Mouse (Mus musculus): Measurements from ENCODE around the gene Magi1.
"Not testable (repeated sequence)": the region's sequence is repeated elsewhere in the genome, so short reads cannot be mapped to it uniquely, and the experiment has no call there.

The Magi1 gene

DNA sequence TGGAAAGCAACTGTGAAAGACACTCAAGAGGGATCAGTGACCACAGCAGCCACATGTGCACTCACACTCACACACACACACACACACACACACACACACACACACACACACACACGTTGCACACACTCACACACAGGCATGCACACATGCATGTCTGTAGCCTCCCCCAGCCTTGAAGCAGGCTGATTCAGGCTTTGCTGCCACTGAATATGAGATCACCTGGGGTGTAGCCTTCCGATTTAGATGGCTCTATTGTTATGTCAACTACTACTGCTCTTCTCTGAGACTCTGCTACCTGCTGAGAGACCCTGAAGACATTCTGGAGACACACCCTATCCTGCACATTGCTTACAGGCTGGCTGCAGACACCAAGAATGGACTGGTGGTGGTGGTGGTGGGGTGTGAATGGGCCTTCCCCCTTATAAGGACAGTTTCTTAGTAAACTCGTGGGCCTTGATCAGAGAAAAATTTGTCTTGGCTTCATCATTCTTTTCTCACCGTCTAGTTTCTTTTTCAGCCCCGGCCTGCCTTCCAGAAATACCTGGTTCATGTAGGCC lies 653.9 kb downstream of the Magi1 start:
- DNase-seq (ENCODE audit: low spot score), result not testable (repeated sequence)

DNA sequence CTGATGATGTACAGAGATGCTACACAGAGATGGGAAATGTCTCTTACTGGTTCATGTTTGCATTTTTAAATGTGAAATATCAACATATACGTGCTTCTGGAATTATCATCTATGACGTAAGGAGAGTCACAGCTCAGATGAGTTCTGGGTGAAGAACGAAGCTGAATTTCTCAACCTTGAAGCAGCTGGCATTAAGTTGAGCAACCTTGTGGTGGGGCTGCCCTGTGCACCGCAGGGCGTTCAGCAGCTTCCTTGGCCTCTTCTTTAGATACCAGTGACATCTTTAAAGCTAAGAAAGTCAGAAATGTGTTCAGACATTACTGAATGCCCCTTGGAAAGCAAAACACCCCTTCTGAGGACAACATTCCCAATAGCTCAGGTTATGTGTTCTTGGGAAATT lies 656.5 kb downstream of the Magi1 start:
- no peak for DNase-seq (ENCODE audit: low spot score)

All from testis, postnatal 14 days (tissue).